In the genomic region with DNA sequence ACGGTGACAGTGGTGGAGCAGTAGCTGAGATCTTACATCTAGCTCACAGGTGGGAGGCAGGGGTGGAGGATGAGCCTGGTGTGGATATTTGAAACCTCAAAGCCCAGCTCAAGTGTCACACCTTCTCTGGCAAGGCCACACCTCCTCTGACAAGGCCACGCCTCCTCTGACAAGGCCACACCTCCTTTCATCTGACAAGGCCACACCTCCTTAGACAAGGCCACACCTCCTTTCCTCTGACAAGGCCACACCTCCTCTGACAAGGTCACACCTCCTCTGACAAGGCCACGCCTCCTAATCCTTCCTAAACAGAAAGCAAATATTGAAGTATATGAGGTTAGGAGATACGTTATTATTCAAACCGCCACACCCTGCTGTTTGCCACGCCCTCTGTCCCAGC, we compare ENCODE assay signal across 18 mouse cellular contexts.
DNase-seq lines count a peak whose midpoint lies in the region; ATAC-seq and TF ChIP-seq lines count a peak whose summit lies in the region.
"Had no signal": no experiment of that assay in that cellular context is flagged by ENCODE, and none has a peak within 500 bp of the region (broad histone marks: within the 10 kb centered on the region; RNA-seq: fewer than 3 reads in every experiment).

No protein-coding gene starts in this region.

- intact Hi-C loops in left cerebral cortex, postnatal 36 days (cut with DNase I) = no loop called here

- no peak overlapping the region for H3K27ac ChIP-seq in ES-E14 (ENCODE audit: insufficient read depth, low read depth, low read length, poor library complexity, severe bottlenecking)
- H3K27ac ChIP-seq: embryonic facial prominence, embryonic 12.5 days; heart, embryonic 15.5 days; hindbrain, embryonic 13.5 days had no signal

- no peak overlapping the region for H3K9ac ChIP-seq in ES-E14 (ENCODE audit: insufficient read depth, low read depth, low read length, poor library complexity, severe bottlenecking)
- H3K9ac ChIP-seq: embryonic facial prominence, embryonic 12.5 days; heart, embryonic 15.5 days; hindbrain, embryonic 13.5 days had no signal

- DNase-seq in ES-CJ7 (ENCODE audit: low read depth, low spot score) = peak; percentile 79
- peak; percentile 60 for DNase-seq in ES-E14 (ENCODE audit: low read depth, low spot score)
- peak; percentile 15 for DNase-seq in testis, postnatal 14 days (ENCODE audit: low spot score)
- DNase-seq in left cerebral cortex, adult 18-20 months (ENCODE audit: low spot score in 2 of 2) = no peak
- DNase-seq in left cerebral cortex, postnatal 36 days (ENCODE audit: low spot score in 2 of 2) = no peak
- DNase-seq: adrenal gland, postnatal 14 days; cerebellum, adult 11-12 months; cerebellum, adult 9-10 months; cerebellum, postnatal 25 days; gastrocnemius, postnatal 10 days; heart, adult 18-20 months; heart, postnatal 14 days had no signal

- no peaks in the 10 kb centered on the region for H3K36me3 ChIP-seq in ES-E14 (ENCODE audit: control insufficient read depth, insufficient read depth, low read length, poor library complexity, severe bottlenecking)
- H3K36me3 ChIP-seq: embryonic facial prominence, embryonic 12.5 days; heart, embryonic 15.5 days; hindbrain, embryonic 13.5 days had no signal

- H3K9me3 ChIP-seq in ES-E14 (ENCODE audit: control insufficient read depth, insufficient read depth, low read depth, low read length) = no peaks in the 10 kb centered on the region
- H3K9me3 ChIP-seq: embryonic facial prominence, embryonic 12.5 days; heart, embryonic 15.5 days; hindbrain, embryonic 13.5 days had no signal

- H3K4me1 ChIP-seq in ES-E14 (ENCODE audit: control insufficient read depth in 2 of 2, insufficient read depth in 2 of 2, low read length in 2 of 2, poor library complexity in 1 of 2) = peaks cover 0 to 16% of the 10 kb centered on the region in 2 experiments; a peak in 3 of 4 replicates
- H3K4me1 ChIP-seq: embryonic facial prominence, embryonic 12.5 days; heart, embryonic 15.5 days had no signal

- in situ Hi-C loops in ES-E14 (cut with MboI; ENCODE audit: low sequenced_read_pairs in 2 of 2, unreplicated experiment in 2 of 2) = no loop called here

- 0 out of 2 replicates have a peak, but pooled peaks have one; percentile 11 for ATAC-seq in megakaryocyte progenitor cell, adult 5-6 weeks (replicated peaks; ENCODE audit: poor library complexity)
- ATAC-seq: activated CD4-positive, CD25-positive, alpha-beta regulatory T cell, adult 4 months; forebrain, embryonic 16.5 days had no signal

- no peak overlapping the region for H3K4me3 ChIP-seq in ES-E14 (ENCODE audit: insufficient read depth in 1 of 2, low read depth in 1 of 2, low read length in 2 of 2, poor library complexity in 1 of 2, severe bottlenecking in 1 of 2)
- H3K4me3 ChIP-seq: embryonic facial prominence, embryonic 12.5 days; heart, embryonic 15.5 days; hindbrain, embryonic 13.5 days had no signal

TF ChIP-seq in ES-E14, 5 proteins besides CTCF, POLR2A, EP300 and RAD21:
- no peak for TF ChIP-seq HCFC1 (IDR thresholded peaks at IDR 0.05; ENCODE audit: borderline replicate concordance, insufficient read depth, low read length)
- no peak for TF ChIP-seq ZNF384 (IDR thresholded peaks at IDR 0.05; ENCODE audit: low read depth, low read length)
- TF ChIP-seq CHD2 (IDR thresholded peaks at IDR 0.05; ENCODE audit: low read depth, low read length) = no peak
- no peak for TF ChIP-seq MAFK (IDR thresholded peaks at IDR 0.05; ENCODE audit: insufficient read depth, low read depth, low read length)
- no peak for TF ChIP-seq ZC3H11A (IDR thresholded peaks at IDR 0.05; ENCODE audit: borderline replicate concordance, low read depth, low read length)

Comparison
In these comparisons a context has a peak if more than half of its experiments do, and no peak if none do; other contexts are left out.
1. DNase-seq: peak in ES-CJ7 (single experiment), ES-E14 (single experiment) and testis, postnatal 14 days (single experiment); none in left cerebral cortex, adult 18-20 months (0 of 2) and left cerebral cortex, postnatal 36 days (0 of 2).